Mouse (Mus musculus) left cerebral cortex, postnatal 10 days (tissue): ENCODE measurements around the gene Pcca. TPM values are rescaled to one million over a fixed set of nuclear protein-coding genes. Genes with fewer than 3 reads are reported as not detected.

Experiments used
- DNase-seq, 2 experiments: peaks; one replicate each; pipeline ENCODE4 v3.0.0; 2021 to 2022; ENCODE audit warnings: low spot score in 2 of 2, mixed read lengths in 1 of 2; ENCODE audit errors: extremely low spot score in 1 of 2
- intact Hi-C: fragments of 180-260 bp; cut with DNase I; formaldehyde crosslinking; loops from one replicate; pipeline ENCODE4 v1.15.1; 2025
- total RNA-seq, 2 experiments: library from RNA; stranded (reverse); gene quantifications; 2 replicates each; pipeline ENCODE4 v1.2.3; 2021

Gene Pcca
- total RNA-seq, 2 experiments from 2014 or later, result 35.5 to 38.2 TPM

DNA sequence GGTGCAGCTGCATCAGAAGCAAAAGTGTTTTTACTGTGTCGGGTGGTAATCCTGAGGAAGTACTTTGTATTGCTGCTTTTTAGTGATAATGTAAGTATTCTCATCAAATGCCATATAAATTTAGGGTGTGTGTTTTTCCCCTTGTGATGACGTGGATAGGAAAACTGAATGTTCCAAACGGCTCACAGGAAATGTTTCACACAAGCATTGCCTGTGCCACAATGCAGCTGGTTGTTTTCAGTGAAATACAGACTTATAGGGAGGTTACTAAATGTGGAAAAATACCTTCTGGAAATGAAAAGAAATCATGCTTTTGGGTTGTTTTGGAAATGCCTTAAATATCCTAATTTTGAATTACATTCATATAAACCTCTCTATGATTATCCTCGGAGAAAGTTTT, 250.6 kb downstream of the Pcca start:
- intact Hi-C loops, result no loop called here
- no peak for DNase-seq

- intact Hi-C loops, result no loop called here
- DNase-seq, result no peak
Observed at GRCm38 (mm10) chr14:122788199-122788598, 254.1 kb downstream of the Pcca start.

GRCm38 (mm10) chr14:122790111-122790510, 256.0 kb downstream of the Pcca start:
- intact Hi-C loops, result no loop called here
- no peak for DNase-seq

GRCm38 (mm10) chr14:122793368-122793767, 259.2 kb downstream of the Pcca start:
- intact Hi-C loops, result no loop called here
- DNase-seq, result no peak

- no peak for DNase-seq
- intact Hi-C loops, result no loop called here
Observed at GRCm38 (mm10) chr14:122800296-122800695, 266.2 kb downstream of the Pcca start.

GRCm38 (mm10) chr14:122821002-122821401, 286.9 kb downstream of the Pcca start:
- DNase-seq, result no peak
- intact Hi-C loops, result no loop called here

DNA sequence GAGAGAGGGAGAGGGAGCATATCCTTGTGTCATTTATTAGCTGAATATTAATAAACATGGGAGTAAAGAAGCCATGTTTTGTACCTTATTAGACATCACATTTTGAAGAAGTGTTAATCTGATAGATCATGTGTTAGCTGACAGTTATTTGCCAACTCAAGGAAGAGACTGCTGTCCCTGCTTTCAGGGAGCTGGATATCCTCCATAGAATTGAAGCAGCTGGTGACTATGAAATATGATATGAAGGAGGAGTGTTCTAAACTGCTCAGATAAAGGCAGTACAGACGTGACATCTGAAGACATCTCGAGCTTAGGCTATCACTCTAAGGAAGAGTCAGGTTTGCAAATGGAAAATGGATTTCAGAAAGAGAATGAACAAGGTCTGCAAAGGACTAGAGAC, 289.7 kb downstream of the Pcca start:
- intact Hi-C loops, result no loop called here
- no peak for DNase-seq

- DNase-seq, result no peak
- intact Hi-C loops, result no loop called here
Observed at GRCm38 (mm10) chr14:122825464-122825863, 291.3 kb downstream of the Pcca start.

- DNase-seq, result no peak
Observed at GRCm38 (mm10) chr14:122830433-122830832, 296.3 kb downstream of the Pcca start.

DNA sequence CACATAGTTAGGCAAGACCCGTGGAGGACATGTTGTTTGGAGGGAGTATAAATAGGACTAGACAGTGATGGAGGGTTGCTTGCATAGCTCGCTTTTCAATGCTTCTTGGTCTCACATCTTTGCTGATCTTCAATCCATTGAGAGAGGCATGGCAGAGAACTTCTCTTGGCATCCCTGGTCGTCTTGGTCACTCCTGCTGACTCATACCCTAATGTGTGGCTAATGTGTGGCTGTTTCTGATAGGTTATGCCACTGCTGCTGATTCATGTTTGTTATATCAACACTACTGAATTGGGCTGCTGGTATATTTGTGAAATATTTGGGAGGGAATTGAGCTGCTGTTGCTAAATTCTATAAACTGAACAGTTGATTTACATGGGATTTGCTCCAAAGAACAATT, 299.5 kb downstream of the Pcca start:
- intact Hi-C loops, result no loop called here
- no peak for DNase-seq

More at GRCm38 (mm10) chr14:122830433-122830832, 296.3 kb downstream of the Pcca start:
- intact Hi-C loops, result no loop called here

- intact Hi-C loops, result no loop called here
- DNase-seq, result no peak
Observed at GRCm38 (mm10) chr14:122834753-122835152, 300.6 kb downstream of the Pcca start.

DNA sequence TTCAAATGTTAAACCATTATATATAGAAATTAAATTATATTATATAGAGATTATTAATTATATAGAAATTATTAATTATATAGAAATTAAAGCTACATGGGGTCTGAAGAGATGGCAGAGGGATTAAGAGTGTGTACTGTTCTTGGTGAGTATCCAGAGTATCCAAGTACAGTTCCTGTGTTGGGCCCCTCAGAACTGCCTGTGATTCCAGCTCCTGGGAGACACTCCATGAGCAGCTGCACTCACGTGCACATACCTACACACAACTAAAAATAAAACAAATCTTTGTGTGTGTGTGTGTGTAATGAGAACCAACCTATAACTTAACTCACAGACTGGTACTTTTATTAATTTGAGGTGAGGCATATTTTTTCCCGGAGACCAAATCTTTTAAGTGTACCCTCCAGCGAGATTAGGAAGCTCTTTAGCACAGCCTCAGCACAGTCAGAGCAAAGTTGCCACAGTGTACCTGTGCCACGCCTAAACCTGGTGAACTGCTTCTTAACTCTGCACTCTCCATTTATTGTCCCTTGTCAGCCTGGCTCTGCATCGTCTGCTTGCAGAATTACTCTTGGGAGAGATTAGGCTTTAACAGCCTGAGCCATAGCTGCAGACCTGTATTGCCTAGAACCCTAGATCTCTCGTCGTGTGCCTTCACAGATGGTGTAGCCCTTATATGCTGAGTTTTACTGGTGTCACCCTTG, 301.5 kb downstream of the Pcca start:
- no peak for DNase-seq
- intact Hi-C loops, result no loop called here

DNA sequence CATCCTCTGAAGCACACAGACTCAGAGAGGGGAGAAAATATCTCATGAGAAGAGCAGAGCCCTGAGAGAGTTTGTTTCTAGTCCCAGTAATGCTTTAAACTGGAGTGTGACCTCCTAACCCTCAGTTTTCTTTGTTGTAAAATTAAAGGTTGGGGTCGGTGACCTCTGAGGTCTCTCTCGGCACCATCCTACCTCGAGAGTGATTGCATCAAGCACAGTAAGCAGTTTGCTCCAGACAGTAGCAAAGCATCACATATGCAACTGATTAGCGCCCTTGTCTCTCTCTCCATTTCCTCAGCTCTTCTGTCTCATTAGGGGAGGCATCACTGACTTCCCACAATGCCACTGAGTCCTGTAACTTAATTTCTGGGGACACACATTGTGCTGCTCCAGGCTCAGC, 302.1 kb downstream of the Pcca start:
- intact Hi-C loops, result no loop called here
- DNase-seq, result no peak

DNA sequence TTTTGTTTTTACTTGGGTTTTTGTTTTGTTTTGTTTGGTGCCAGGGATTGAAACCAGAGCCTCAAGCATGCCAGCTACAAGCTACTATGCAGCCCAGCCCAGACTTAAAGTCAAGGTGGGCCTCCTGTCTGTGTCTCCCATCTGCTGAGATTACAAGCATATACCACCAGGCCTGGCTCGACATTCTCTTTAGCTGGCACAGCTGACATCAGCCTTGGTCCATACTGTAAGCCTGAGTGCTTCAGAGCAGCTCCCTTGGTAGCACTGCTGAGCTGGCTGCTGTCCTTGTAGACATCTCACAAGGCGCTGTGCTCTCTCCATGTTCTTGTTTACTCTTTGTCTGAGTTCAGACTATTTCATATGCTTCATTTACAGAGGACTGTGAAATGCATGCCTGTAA, 302.9 kb downstream of the Pcca start:
- intact Hi-C loops, result no loop called here
- no peak for DNase-seq

GRCm38 (mm10) chr14:122852506-122853057, 318.5 kb downstream of the Pcca start:
- DNase-seq, result no peak
- intact Hi-C loops, result no loop called here

DNA sequence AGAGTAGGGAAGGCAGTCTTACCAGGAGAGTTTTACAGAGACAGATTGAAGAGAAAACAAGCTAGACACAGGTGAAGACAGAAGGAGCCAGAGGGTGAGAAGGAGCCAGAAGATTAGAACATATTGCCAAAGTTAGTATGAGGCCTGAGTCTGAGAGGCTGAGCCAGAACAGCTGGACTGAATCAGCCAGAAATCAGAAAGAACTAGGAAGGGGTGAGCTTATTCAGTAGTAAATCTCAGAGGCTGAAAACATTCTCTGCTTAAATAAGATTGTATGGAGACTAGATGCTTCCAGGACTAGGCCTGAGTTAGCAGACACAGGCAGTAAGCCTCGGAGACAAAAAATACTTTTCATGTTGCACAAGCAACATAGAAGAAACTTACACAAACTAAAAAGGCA, 325.7 kb downstream of the Pcca start:
- intact Hi-C loops, result no loop called here
- DNase-seq, result no peak

DNA sequence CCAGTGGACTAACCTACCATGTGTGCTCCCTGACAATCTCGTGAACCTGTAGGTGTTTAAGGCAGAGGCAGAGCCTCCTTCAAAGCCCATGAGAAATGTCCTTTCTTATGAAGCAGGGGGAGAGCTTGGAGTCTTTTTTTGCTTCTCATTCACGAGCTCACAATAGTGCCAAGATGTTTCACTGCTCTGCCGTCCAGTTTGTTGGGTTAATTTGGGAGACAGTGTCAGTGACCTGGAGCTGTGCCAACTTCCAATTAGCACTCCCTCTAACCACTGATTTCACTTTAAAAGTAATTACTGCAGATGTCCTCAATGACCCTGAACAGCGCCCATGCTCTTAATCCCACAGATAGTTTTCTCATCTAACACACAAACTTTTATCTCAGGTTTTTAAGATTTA, 328.5 kb downstream of the Pcca start:
- peak in 1 of 2 experiments; percentile 31 for DNase-seq
- intact Hi-C loops, result no loop called here

DNA sequence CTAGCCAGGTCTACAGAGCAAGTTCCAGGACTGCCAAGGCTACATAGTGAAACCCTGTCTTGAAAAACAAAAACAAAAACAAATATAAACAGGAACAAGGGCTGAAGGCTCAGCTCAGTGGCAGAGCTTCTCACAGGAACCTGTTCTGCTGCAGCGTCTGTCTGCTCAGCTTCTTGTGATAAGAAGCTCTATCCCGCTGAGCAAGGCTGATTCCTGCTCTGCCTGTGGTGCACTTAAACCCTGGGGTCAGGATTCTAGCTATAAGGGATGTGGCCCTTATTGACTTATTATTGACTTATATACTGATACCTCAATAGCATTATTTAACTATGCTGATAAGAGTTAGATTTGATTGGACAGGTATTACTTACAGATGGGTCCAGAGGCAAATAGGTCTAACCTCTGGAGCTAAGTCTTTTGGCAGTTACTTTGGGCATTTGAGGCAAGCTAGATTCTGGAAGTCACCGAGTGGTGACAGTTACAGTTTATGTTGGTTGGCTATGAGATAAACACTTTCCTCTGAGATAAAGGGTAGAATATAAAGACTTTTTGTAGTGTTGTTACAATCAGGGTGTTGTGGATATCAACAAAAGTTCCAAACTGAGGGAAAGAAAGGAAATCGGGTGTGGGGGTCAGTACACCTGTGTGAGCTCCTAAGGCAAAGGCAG, 331.5 kb downstream of the Pcca start:
- intact Hi-C loops, result no loop called here
- DNase-seq, result no peak

- DNase-seq, result peak in 1 of 2 experiments; percentile 37
Observed at GRCm38 (mm10) chr14:122867531-122868285, 333.6 kb downstream of the Pcca start.

DNA sequence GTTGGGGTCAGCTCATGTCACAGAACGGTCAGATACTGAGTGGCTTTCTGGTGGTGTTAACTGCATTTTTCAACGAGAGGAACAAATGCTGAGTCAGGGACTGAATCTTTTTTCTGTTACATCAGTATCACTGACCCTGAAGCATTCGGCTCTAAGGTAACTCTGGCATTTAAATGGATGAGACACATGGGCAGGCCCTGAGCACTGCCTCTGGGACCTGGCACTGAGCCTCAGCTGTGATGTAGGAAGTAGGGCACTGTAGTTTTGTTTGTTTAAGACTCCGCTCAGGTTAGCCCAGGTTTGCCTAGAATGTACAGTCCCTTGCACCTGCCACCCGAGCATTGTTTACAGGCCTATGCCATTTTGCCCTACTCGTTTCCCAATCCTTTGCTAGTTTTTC, 335.7 kb downstream of the Pcca start:
- DNase-seq, result no peak
- intact Hi-C loops, result no loop called here

More at GRCm38 (mm10) chr14:122867531-122868285, 333.6 kb downstream of the Pcca start:
- intact Hi-C loops, result no loop called here
